Mouse (Mus musculus): ENCODE results near the gene Gcnt2. TPM values are rescaled to one million over a fixed set of nuclear protein-coding genes. Genes with fewer than 3 reads are reported as not detected.
A peak's percentile ranks its signal among the peaks of the same experiment; 100 is the strongest.

Gene Gcnt2
- total RNA-seq (2014; fragmentation: Nextera tagmentation) (14.8 and 36.7 TPM in 2 replicates), total RNA-seq (2017) (8.4 and 8.9 TPM in 2 replicates)

GRCm38 (mm10) chr13:40859652-40860399 lies at the start of gene Gcnt2:
Gene Gcnt2 (plus strand): TSS chr13:40859754.
- peak; percentile 64 for ATAC-seq (replicated peaks; ENCODE audit: poor library complexity, severe bottlenecking)

DNA sequence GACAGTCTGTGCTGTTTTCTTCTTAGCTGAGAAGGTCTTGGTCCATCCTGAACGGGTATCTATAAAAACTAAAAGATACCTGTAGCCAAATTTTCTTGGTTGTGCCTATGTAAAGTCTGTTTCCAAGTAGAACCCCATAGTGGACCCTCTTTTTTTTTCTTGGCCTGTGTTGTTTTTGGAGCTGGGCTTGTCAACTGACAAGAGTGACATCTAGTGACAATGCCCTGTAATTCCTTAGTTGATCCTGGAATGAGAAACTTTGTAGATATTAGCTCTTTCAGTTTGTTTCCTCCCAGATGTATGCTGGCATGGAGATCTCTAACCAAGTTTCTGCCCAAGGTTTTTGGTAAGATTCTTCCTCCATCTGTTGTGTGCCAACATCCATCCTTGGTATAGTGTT lies 38.9 kb upstream of the Gcnt2 start:
- peak; percentile 44; the same call in 1 of the 2 replicates for ATAC-seq (replicated peaks; ENCODE audit: poor library complexity, severe bottlenecking)

DNA sequence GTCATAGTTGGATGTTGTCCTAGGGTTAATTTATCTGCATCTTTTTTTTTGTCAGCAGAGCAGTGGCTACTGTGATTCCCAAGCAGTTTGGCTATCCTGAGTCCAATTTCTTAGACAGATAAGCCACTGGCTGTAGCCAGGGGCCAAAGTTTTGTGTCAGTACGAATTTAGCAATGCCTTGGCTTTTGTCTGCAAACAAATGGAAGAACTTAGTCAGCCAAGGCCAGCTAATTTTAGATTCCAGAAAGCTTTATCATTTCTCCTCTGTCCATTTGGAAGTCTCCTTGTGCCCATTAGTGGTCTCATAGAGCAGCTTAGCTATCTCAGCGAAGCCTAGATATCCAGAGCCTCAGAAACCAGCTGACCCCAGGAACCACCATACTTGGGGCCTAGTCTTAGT lies 37.6 kb upstream of the Gcnt2 start:
- no peak for ATAC-seq (replicated peaks; ENCODE audit: poor library complexity, severe bottlenecking)

DNA sequence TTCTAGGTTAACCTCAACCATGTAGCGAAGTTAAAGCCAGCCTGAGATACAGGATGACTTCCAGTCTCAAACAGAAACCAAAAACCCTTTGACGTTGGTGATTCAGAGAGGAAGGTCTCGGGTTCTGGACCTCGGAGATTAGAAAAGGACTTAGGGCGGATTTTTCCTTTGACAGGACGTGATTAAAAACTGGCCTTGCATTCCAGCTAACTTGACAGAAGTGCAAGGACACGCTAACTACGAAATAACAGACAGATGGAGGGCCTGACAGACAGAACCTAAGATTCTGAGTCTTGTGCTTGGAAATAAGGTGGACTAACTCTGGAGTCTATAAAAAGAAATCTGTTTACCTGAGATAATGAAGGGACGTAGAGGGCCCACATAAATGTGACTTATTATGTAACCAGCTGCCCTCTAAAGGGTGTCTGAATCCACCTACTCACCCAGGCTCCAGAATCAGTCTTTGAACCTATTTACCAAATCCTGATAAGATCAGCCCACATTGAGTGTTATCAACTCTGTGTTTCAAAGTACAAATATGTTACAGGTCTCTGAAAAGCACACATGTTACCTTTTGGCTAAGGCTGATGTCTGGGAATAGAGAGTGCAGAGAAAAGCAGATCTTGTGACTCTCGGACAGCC lies 18.3 kb upstream of the Gcnt2 start:
- no peak for ATAC-seq (replicated peaks; ENCODE audit: poor library complexity, severe bottlenecking)

- no peak for ATAC-seq (replicated peaks; ENCODE audit: poor library complexity, severe bottlenecking)
Observed at GRCm38 (mm10) chr13:40842141-40842540, 17.4 kb upstream of the Gcnt2 start.

DNA sequence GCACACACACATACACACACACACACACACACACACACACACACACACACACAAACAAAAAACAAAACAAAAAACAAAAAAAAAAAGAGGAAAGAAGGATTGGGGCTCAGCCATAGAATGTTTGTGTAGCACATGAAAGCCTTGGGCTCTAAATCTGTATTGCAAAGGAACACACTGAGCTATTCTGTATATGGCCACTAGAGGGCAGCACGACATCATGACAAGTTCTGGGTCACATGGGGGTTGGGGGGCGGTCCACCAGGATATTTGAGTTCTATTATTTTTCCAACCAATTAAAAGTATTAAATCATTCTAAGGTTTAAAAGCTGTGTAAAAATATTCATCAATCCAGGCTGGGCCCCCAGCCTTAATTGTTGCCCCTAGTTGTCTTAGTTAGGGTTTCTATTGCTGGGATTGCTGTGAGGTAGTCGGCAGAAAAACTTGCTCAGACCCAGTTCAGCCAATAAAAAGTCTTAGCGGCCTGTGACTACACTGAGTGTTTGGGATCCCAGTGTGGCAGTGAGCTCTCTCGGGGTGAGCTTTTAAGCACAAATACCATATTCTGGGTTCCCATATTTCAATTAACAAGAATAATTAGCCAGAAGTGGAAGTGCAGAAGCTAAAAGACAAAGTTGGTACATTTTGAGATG lies 16.0 kb upstream of the Gcnt2 start:
- ATAC-seq (replicated peaks; ENCODE audit: poor library complexity, severe bottlenecking) = 0 out of 2 replicates have a peak, but pooled peaks have one; percentile 38

- peak; percentile 70 for ATAC-seq (replicated peaks; ENCODE audit: poor library complexity, severe bottlenecking)
Observed at GRCm38 (mm10) chr13:40844144-40844543, 15.4 kb upstream of the Gcnt2 start.

DNA sequence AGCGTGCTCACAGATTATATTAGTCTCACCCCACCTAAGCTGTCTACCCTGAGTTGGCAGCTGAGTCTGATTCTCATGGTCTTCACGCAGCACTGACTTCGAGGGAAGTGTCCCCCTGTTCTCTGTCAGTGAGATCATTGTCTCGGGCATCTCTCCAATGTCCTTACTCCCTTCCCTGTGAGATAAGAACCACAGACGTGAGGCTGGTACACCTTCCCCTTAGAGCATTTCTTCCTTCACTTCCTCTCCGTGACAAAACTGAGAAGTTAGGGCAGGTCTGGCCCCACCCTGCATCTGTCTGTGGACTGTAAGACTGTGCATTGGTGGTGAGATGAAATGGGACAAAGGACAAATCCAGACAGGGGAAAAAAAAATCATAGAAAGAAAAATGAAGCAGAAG lies 13.6 kb upstream of the Gcnt2 start:
- ATAC-seq (replicated peaks; ENCODE audit: poor library complexity, severe bottlenecking) = peak; percentile 61

GRCm38 (mm10) chr13:40846375-40846774 lies 13.2 kb upstream of the Gcnt2 start:
- no peak for ATAC-seq (replicated peaks; ENCODE audit: poor library complexity, severe bottlenecking)

DNA sequence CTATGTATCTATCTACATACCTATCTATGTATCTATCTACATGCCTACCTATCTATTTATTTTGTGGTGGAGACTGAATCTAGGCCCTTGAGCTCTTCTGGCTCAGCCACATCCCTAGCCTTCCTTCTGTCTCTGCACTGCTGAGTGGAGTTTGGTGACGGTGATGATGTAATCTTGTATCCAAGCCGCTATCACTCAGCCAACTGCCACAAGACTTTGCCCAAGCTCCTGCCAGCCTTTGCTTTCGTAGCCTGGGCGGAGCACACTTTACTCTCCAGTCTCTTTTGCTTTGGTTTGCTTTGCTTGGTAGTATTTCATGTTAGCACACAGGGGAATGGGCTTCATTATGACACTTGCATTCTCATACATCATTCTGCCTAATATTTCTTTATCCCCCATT lies 11.7 kb upstream of the Gcnt2 start:
- peak; percentile 69 for ATAC-seq (replicated peaks; ENCODE audit: poor library complexity, severe bottlenecking)

- no peak for ATAC-seq (replicated peaks; ENCODE audit: poor library complexity, severe bottlenecking)
Observed at GRCm38 (mm10) chr13:40850686-40851085, 8.9 kb upstream of the Gcnt2 start.

- ATAC-seq (replicated peaks; ENCODE audit: poor library complexity, severe bottlenecking) = no peak
Observed at GRCm38 (mm10) chr13:40851281-40851680, 8.3 kb upstream of the Gcnt2 start.

GRCm38 (mm10) chr13:40851961-40852360 lies 7.6 kb upstream of the Gcnt2 start:
- no peak for ATAC-seq (replicated peaks; ENCODE audit: poor library complexity, severe bottlenecking)

DNA sequence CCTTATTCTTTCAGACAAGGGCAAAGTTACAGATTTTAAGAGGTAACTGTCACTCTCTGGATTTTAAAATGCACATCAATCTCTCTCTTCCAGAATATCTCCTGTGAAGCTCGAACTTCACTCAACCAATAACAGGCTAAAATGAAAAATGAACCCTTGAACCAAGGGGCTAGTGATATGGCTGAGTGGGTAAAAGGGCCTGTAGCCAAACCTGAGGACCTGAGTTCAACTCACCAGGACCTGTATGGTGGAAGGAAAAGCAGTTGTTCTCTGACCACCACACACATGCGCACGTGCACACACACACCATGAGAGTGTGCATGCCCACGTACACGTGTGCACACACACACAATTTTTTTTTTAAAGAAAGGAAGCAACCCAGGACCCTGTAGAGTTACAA lies 6.8 kb upstream of the Gcnt2 start:
- no peak for ATAC-seq (replicated peaks; ENCODE audit: poor library complexity, severe bottlenecking)

DNA sequence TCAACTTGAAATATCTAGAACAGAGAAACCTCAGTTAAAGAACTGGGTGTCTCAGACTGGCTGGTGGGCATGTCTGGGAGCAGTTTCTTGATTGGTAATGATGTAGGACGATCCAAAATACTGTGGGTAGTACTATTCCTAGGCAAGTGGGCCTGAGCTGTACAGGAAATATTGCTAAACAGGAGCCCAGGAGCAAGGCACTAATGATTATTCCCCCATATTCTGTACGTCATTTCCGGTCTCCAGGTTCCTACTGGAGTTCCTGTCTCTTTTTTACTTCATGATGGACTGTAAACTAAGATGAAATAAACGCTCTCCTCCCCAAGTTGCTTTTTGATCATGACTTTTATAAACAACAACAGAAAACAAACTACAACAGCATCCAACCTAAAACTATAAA lies 5.7 kb upstream of the Gcnt2 start:
- peak; percentile 50 for ATAC-seq (replicated peaks; ENCODE audit: poor library complexity, severe bottlenecking)

GRCm38 (mm10) chr13:40854451-40855058 lies 5.0 kb upstream of the Gcnt2 start:
- ATAC-seq (replicated peaks; ENCODE audit: poor library complexity, severe bottlenecking) = peak; percentile 46

GRCm38 (mm10) chr13:40855266-40855665 lies 4.3 kb upstream of the Gcnt2 start:
- no peak for ATAC-seq (replicated peaks; ENCODE audit: poor library complexity, severe bottlenecking)

GRCm38 (mm10) chr13:40856786-40857185 lies 2.8 kb upstream of the Gcnt2 start:
- no peak for ATAC-seq (replicated peaks; ENCODE audit: poor library complexity, severe bottlenecking)

- no peak for ATAC-seq (replicated peaks; ENCODE audit: poor library complexity, severe bottlenecking)
Observed at GRCm38 (mm10) chr13:40857281-40857818, 2.2 kb upstream of the Gcnt2 start.

- 0 out of 2 replicates have a peak, but pooled peaks have one; percentile 1 for ATAC-seq (replicated peaks; ENCODE audit: poor library complexity, severe bottlenecking)
Observed at GRCm38 (mm10) chr13:40859225-40859624, 329 bp upstream of the Gcnt2 start.

DNA sequence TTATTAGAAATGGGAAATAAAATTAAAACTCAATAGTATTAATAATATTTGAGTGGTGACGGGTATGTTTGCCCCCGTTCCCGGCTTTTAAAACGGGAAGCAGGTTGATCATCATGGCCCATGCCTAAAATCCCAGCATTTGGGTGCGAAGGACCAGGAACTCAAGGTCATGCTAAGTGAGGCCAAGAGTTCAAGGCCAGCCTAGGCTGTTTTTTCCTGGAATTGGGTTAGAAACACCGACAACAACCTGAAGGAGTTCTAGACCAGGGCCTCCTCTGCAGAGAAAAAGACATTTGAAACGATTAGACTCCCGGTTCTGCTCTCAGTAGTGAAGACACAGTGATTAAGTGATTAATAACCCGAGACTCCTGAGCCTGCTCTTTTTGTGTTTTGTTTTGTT lies 3.5 kb downstream of the Gcnt2 start:
- no peak for ATAC-seq (replicated peaks; ENCODE audit: poor library complexity, severe bottlenecking)

All from granulocyte monocyte progenitor cell, adult 5-6 weeks (primary cell).